Mouse (Mus musculus): Measurements from ENCODE around the gene Mgll. TPM values are rescaled to one million over a fixed set of nuclear protein-coding genes. Genes with fewer than 3 reads are reported as not detected.

Mgll gene
- 31.8 and 55.0 TPM in 2 replicates for polyA plus RNA-seq (2015; fragmentation: Nextera tagmentation; extraction: Ambion mirVana)

GRCm38 (mm10) chr6:88724313-88725195 is at the start of gene Mgll:
Mgll (plus strand) TSS chr6:88724412.
- Histone ChIP-seq H3K9ac (ENCODE audit: low read depth, low read length) (peak within 1 kb of the TSS; percentile 79), H3K27me3 (ENCODE audit: control insufficient read depth, insufficient read depth, low read depth, low read length) (peaks cover 9% of the 10 kb centered on the region), H3K36me3 (ENCODE audit: control insufficient read depth, insufficient read depth, low read length) (no peaks in the 10 kb centered on the region), H3K4me2 (ENCODE audit: low read length) (peak within 1 kb of the TSS; percentile 96), H3K4me1 (ENCODE audit: control insufficient read depth, insufficient read depth, low read length) (no peaks in the 10 kb centered on the region; the same call in 1 of the 2 replicates), H3K9me3 (replicated peaks; ENCODE audit: control insufficient read depth, low read length, poor library complexity, severe bottlenecking) (no peaks in the 10 kb centered on the region), H3K27ac (ENCODE audit: low read length) (peak within 1 kb of the TSS; percentile 77), H3K4me3 (ENCODE audit: low read depth, low read length) (peak within 1 kb of the TSS; percentile 74)
- WGBS = under 1% methylated on average over 95 of the region's 105 CpGs
- ATAC-seq = peak; percentile 92

DNA sequence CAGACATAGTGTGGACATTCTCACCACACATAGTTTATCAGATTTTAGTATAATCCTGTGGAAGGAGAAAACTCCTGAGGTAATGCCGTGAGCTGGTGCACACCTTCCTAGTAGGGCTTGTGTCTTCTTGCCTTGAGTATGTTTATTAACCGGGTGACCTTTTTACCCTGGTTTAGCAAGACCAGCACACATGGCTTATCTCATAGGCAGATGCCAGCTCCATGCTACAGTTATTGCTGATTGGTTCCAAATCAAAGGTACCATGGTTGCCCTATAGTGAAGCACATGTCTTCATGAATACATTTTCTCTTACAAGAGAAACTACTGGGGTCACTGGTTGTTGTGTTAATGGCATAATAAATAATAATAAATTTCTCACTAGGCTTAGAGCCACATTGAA is 48.4 kb upstream of the Mgll start:
- no peaks in the 10 kb centered on the region for H3K27me3 ChIP-seq (ENCODE audit: control insufficient read depth, insufficient read depth, low read depth, low read length)
- no peak for ATAC-seq
- no peak overlapping the region for H3K9ac ChIP-seq (ENCODE audit: low read depth, low read length)
- 95% methylated on average over 2 of the region's 2 CpGs for WGBS
- no peak overlapping the region for H3K27ac ChIP-seq (ENCODE audit: low read length)
- no peaks in the 10 kb centered on the region for H3K4me1 ChIP-seq (ENCODE audit: control insufficient read depth, insufficient read depth, low read length)
- H3K36me3 ChIP-seq (ENCODE audit: control insufficient read depth, insufficient read depth, low read length) = no peaks in the 10 kb centered on the region
- no peak overlapping the region for H3K4me2 ChIP-seq (ENCODE audit: low read length)
- H3K9me3 ChIP-seq (replicated peaks; ENCODE audit: control insufficient read depth, low read length, poor library complexity, severe bottlenecking) = no peaks in the 10 kb centered on the region
- H3K4me3 ChIP-seq (ENCODE audit: low read depth, low read length) = no peak overlapping the region

- H3K27ac ChIP-seq (ENCODE audit: low read length) = no peak overlapping the region
- no peak overlapping the region for H3K4me3 ChIP-seq (ENCODE audit: low read depth, low read length)
- no peaks in the 10 kb centered on the region for H3K9me3 ChIP-seq (replicated peaks; ENCODE audit: control insufficient read depth, low read length, poor library complexity, severe bottlenecking)
- H3K36me3 ChIP-seq (ENCODE audit: control insufficient read depth, insufficient read depth, low read length) = no peaks in the 10 kb centered on the region
- H3K4me2 ChIP-seq (ENCODE audit: low read length) = no peak overlapping the region
- 94% methylated on average over 6 of the region's 6 CpGs for WGBS
- no peak overlapping the region for H3K9ac ChIP-seq (ENCODE audit: low read depth, low read length)
- ATAC-seq = no peak
- H3K4me1 ChIP-seq (ENCODE audit: control insufficient read depth, insufficient read depth, low read length) = no peaks in the 10 kb centered on the region
- no peaks in the 10 kb centered on the region for H3K27me3 ChIP-seq (ENCODE audit: control insufficient read depth, insufficient read depth, low read depth, low read length)
Observed at GRCm38 (mm10) chr6:88676753-88677736, 47.2 kb upstream of the Mgll start.

- Histone ChIP-seq H3K36me3 (ENCODE audit: control insufficient read depth, insufficient read depth, low read length) (no peaks in the 10 kb centered on the region), H3K4me3 (ENCODE audit: low read depth, low read length) (no peak overlapping the region), H3K4me1 (ENCODE audit: control insufficient read depth, insufficient read depth, low read length) (no peaks in the 10 kb centered on the region), H3K27me3 (ENCODE audit: control insufficient read depth, insufficient read depth, low read depth, low read length) (no peaks in the 10 kb centered on the region), H3K4me2 (ENCODE audit: low read length) (no peak overlapping the region), H3K9me3 (replicated peaks; ENCODE audit: control insufficient read depth, low read length, poor library complexity, severe bottlenecking) (no peaks in the 10 kb centered on the region), H3K9ac (ENCODE audit: low read depth, low read length) (no peak overlapping the region), H3K27ac (ENCODE audit: low read length) (no peak overlapping the region)
- WGBS = 67% methylated on average over 2 of the region's 2 CpGs
- no peak for ATAC-seq
Observed at GRCm38 (mm10) chr6:88677738-88678137, 46.5 kb upstream of the Mgll start.

DNA sequence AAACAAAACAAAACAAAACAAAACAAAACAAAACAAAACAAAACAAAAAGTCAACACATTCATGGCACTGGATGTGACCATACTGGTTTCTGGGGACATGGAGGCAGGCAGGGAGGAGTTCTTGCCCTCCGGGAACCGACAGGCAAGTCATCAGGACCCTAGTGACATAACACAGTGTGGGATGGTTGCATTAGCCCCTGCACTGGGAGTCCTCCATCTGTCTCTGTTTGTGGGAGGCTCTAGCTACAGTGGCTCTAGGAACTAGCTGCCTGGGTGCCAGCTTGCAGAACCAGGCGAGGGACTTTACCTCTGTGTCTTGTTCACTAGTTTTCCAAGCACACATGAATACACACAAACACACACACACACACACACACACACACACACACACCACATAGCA is 43.2 kb upstream of the Mgll start:
- WGBS = 77% methylated on average over 3 of the region's 3 CpGs

DNA sequence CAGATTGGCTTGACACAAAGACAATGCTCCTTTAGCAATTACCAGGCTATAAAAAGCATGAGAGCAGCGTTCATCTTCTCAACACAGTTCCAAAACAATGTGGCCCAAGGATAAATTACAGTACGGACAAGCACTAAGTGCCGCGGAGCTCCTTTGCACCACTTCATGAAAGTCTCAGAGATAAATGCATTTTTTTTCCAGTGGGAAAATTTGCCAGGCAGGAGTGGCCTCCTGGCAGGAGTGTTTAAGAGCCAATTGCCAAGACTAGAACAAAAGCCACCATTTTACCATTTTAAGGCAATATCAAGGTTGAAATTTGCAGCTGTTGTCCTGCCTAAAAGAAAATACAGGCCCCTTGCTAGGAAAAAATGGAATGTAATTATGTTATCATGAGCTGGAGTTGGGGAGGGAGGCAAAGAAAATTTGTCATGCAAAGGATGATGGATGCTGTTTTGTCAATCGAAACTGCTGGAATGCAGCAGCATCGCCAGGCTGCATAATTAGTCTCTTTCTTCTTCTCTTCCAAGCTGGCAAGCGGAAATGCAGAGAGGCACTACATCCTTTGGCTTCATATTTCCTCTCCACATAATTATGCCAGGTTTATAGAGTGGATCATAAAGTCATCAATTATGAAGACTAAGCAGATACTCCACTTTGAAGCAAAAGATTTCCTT is 40.7 kb upstream of the Mgll start:
- Histone ChIP-seq H3K4me3 (ENCODE audit: low read depth, low read length) (no peak overlapping the region), H3K27me3 (ENCODE audit: control insufficient read depth, insufficient read depth, low read depth, low read length) (no peaks in the 10 kb centered on the region), H3K4me2 (ENCODE audit: low read length) (no peak overlapping the region), H3K27ac (ENCODE audit: low read length) (peak overlapping the region; percentile 48; the same call in 1 of the 2 replicates), H3K4me1 (ENCODE audit: control insufficient read depth, insufficient read depth, low read length) (peaks cover 6% of the 10 kb centered on the region), H3K9ac (ENCODE audit: low read depth, low read length) (no peak overlapping the region), H3K9me3 (replicated peaks; ENCODE audit: control insufficient read depth, low read length, poor library complexity, severe bottlenecking) (no peaks in the 10 kb centered on the region), H3K36me3 (ENCODE audit: control insufficient read depth, insufficient read depth, low read length) (no peaks in the 10 kb centered on the region)
- WGBS = 39% methylated on average over 7 of the region's 7 CpGs
- no peak for ATAC-seq

More for the DNA sequence above, 43.2 kb upstream of the Mgll start:
- Histone ChIP-seq H3K36me3 (ENCODE audit: control insufficient read depth, insufficient read depth, low read length) (no peaks in the 10 kb centered on the region), H3K4me1 (ENCODE audit: control insufficient read depth, insufficient read depth, low read length) (peaks cover 6% of the 10 kb centered on the region), H3K27ac (ENCODE audit: low read length) (no peak overlapping the region), H3K9ac (ENCODE audit: low read depth, low read length) (no peak overlapping the region), H3K4me2 (ENCODE audit: low read length) (no peak overlapping the region), H3K4me3 (ENCODE audit: low read depth, low read length) (no peak overlapping the region), H3K9me3 (replicated peaks; ENCODE audit: control insufficient read depth, low read length, poor library complexity, severe bottlenecking) (no peaks in the 10 kb centered on the region), H3K27me3 (ENCODE audit: control insufficient read depth, insufficient read depth, low read depth, low read length) (no peaks in the 10 kb centered on the region)
- ATAC-seq = no peak

GRCm38 (mm10) chr6:88688171-88688570 is 36.0 kb upstream of the Mgll start:
- H3K27me3 ChIP-seq (ENCODE audit: control insufficient read depth, insufficient read depth, low read depth, low read length) = no peaks in the 10 kb centered on the region
- H3K4me2 ChIP-seq (ENCODE audit: low read length) = no peak overlapping the region
- no peak for ATAC-seq
- H3K36me3 ChIP-seq (ENCODE audit: control insufficient read depth, insufficient read depth, low read length) = no peaks in the 10 kb centered on the region
- no peak overlapping the region for H3K4me3 ChIP-seq (ENCODE audit: low read depth, low read length)
- H3K4me1 ChIP-seq (ENCODE audit: control insufficient read depth, insufficient read depth, low read length) = peaks cover 5% of the 10 kb centered on the region
- 91% methylated on average over 11 of the region's 11 CpGs for WGBS
- no peaks in the 10 kb centered on the region for H3K9me3 ChIP-seq (replicated peaks; ENCODE audit: control insufficient read depth, low read length, poor library complexity, severe bottlenecking)
- H3K27ac ChIP-seq (ENCODE audit: low read length) = no peak overlapping the region
- H3K9ac ChIP-seq (ENCODE audit: low read depth, low read length) = no peak overlapping the region

GRCm38 (mm10) chr6:88688712-88689111 is 35.5 kb upstream of the Mgll start:
- Histone ChIP-seq H3K9ac (ENCODE audit: low read depth, low read length) (no peak overlapping the region), H3K4me1 (ENCODE audit: control insufficient read depth, insufficient read depth, low read length) (no peaks in the 10 kb centered on the region; the same call in 1 of the 2 replicates), H3K4me2 (ENCODE audit: low read length) (no peak overlapping the region), H3K9me3 (replicated peaks; ENCODE audit: control insufficient read depth, low read length, poor library complexity, severe bottlenecking) (no peaks in the 10 kb centered on the region), H3K27ac (ENCODE audit: low read length) (no peak overlapping the region), H3K36me3 (ENCODE audit: control insufficient read depth, insufficient read depth, low read length) (no peaks in the 10 kb centered on the region), H3K4me3 (ENCODE audit: low read depth, low read length) (no peak overlapping the region), H3K27me3 (ENCODE audit: control insufficient read depth, insufficient read depth, low read depth, low read length) (no peaks in the 10 kb centered on the region)
- 72% methylated on average over 3 of the region's 3 CpGs for WGBS
- ATAC-seq = no peak

Data from midbrain, embryonic 16.5 days (tissue).